Mouse (Mus musculus): ENCODE measurements at regions not wholly inside any gene's neighbourhood (a gene's known extent, or its start where the extent isn't known, plus 50 kb on each side); places are given as distances from the start of the nearest gene placed in this dataset.

DNA sequence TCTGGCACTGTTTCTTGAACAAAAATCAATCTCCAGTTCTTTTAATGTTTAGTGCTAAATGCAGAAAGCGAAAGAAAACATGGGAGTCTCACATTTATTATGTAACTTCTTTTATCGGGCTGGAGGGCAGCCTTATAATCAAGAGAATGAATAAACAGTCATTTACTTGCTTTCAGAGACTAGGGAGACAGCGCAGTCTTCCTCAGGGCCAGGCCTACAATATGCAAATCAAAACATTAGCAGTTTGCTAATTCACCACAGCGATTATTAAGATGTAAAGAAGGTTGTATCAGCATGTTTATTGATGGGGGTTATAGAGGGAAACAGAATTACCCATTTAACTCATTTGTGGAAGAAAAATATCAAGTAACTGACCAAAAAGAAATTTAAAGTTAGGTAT lies 1111.7 kb upstream of the Flrt2 start:
- Histone ChIP-seq H3K4me1 (replicated peaks; ENCODE audit: control insufficient read depth, insufficient read depth, low read length) (no peaks in the 10 kb centered on the region), H3K36me3 (ENCODE audit: control insufficient read depth, insufficient read depth, low read length) (no peaks in the 10 kb centered on the region), H3K27me3 (ENCODE audit: control insufficient read depth, insufficient read depth, low read length) (no peaks in the 10 kb centered on the region), H3K4me3 (ENCODE audit: low read depth, low read length) (no peak overlapping the region), H3K27ac (ENCODE audit: low read depth, low read length) (no peak overlapping the region), H3K4me2 (replicated peaks; ENCODE audit: low read depth, low read length) (no peak overlapping the region), H3K9me3 (ENCODE audit: control insufficient read depth, low read length) (no peaks in the 10 kb centered on the region), H3K9ac (ENCODE audit: low read depth, low read length) (no peak overlapping the region)
- no peak for ATAC-seq (ENCODE audit: low FRiP score)
- no peak for DNase-seq (ENCODE audit: low spot score)
- WGBS = 48% methylated on average over 4 of the region's 4 CpGs

DNA sequence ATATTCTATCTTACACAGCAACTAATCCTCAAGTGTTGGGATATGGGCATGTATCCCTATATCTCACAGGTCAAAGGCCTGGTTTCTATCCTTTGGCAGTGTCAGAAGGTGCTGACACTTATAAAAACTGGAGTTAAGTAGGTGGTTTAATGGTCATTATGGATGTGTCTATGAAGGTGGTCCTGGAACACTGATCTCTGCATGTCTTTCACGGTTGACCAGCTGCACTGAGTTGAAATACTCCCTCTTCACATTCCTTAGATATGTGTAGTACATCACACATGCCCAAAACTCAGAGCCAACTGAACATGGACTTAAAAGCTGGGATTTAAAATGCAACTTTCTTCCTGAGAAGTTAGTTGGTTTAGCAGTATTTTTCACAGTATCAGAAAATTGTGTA lies 1107.7 kb upstream of the Flrt2 start:
- Histone ChIP-seq H3K9me3 (ENCODE audit: control insufficient read depth, low read length) (no peaks in the 10 kb centered on the region), H3K9ac (ENCODE audit: low read depth, low read length) (no peak overlapping the region), H3K4me1 (replicated peaks; ENCODE audit: control insufficient read depth, insufficient read depth, low read length) (no peaks in the 10 kb centered on the region), H3K27ac (ENCODE audit: low read depth, low read length) (no peak overlapping the region), H3K4me2 (replicated peaks; ENCODE audit: low read depth, low read length) (no peak overlapping the region), H3K4me3 (ENCODE audit: low read depth, low read length) (no peak overlapping the region), H3K36me3 (ENCODE audit: control insufficient read depth, insufficient read depth, low read length) (no peaks in the 10 kb centered on the region), H3K27me3 (ENCODE audit: control insufficient read depth, insufficient read depth, low read length) (no peaks in the 10 kb centered on the region)
- DNase-seq (ENCODE audit: low spot score) (no peak), ATAC-seq (ENCODE audit: low FRiP score) (no peak)
- 73% methylated on average over 1 of the region's 1 CpGs for WGBS

DNA sequence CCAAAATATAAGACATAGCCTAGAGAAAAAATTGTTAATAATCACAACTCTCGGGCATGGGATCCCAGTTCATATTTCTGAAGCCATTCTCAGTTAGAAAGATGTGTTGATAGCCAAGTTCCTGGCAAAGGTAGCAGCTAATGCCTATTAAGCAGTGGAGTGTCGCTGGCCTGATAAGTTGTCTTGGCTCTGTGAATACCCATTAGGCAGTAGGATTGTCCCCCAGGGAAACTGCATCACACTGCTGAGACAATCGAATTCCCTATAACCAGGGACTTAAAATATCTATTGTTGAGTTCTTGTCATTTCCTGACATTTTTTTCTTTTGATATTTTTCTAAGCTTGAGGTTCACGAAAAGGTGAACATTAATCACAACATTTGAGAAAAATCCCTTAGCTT lies 1105.0 kb upstream of the Flrt2 start:
- Histone ChIP-seq H3K27me3 (ENCODE audit: control insufficient read depth, insufficient read depth, low read length) (no peaks in the 10 kb centered on the region), H3K4me2 (replicated peaks; ENCODE audit: low read depth, low read length) (no peak overlapping the region), H3K4me1 (replicated peaks; ENCODE audit: control insufficient read depth, insufficient read depth, low read length) (no peaks in the 10 kb centered on the region), H3K4me3 (ENCODE audit: low read depth, low read length) (no peak overlapping the region), H3K9me3 (ENCODE audit: control insufficient read depth, low read length) (no peaks in the 10 kb centered on the region), H3K27ac (ENCODE audit: low read depth, low read length) (no peak overlapping the region), H3K36me3 (ENCODE audit: control insufficient read depth, insufficient read depth, low read length) (no peaks in the 10 kb centered on the region), H3K9ac (ENCODE audit: low read depth, low read length) (no peak overlapping the region)
- no peak for DNase-seq (ENCODE audit: low spot score)
- ATAC-seq (ENCODE audit: low FRiP score) = no peak
- WGBS = 73% methylated on average over 4 of the region's 4 CpGs

DNA sequence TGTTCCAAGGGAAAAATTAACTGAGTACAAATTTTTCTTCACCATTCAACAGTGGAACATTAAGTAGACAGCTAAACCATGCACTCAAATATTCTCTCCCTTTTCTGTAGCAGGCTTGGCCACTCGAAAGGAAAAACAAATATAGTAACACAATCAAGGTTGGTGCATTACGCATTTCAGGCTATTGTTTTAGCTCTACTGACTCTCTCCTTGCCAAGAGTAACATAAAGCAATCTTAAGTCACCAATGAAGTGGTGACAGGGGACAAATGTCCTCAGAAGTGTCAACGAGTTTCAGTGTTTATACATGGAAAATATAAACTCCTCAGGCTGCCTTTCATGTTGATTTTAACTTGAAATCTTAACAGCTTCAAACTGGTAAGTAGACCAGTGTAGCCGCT lies 1103.4 kb upstream of the Flrt2 start:
- DNase-seq (ENCODE audit: low spot score) (no peak), ATAC-seq (ENCODE audit: low FRiP score) (no peak)
- Histone ChIP-seq H3K9ac (ENCODE audit: low read depth, low read length) (no peak overlapping the region), H3K4me1 (replicated peaks; ENCODE audit: control insufficient read depth, insufficient read depth, low read length) (no peaks in the 10 kb centered on the region), H3K4me2 (replicated peaks; ENCODE audit: low read depth, low read length) (no peak overlapping the region), H3K27me3 (ENCODE audit: control insufficient read depth, insufficient read depth, low read length) (no peaks in the 10 kb centered on the region), H3K36me3 (ENCODE audit: control insufficient read depth, insufficient read depth, low read length) (no peaks in the 10 kb centered on the region), H3K4me3 (ENCODE audit: low read depth, low read length) (no peak overlapping the region), H3K9me3 (ENCODE audit: control insufficient read depth, low read length) (no peaks in the 10 kb centered on the region), H3K27ac (ENCODE audit: low read depth, low read length) (no peak overlapping the region)
- 75% methylated on average over 4 of the region's 4 CpGs for WGBS

DNA sequence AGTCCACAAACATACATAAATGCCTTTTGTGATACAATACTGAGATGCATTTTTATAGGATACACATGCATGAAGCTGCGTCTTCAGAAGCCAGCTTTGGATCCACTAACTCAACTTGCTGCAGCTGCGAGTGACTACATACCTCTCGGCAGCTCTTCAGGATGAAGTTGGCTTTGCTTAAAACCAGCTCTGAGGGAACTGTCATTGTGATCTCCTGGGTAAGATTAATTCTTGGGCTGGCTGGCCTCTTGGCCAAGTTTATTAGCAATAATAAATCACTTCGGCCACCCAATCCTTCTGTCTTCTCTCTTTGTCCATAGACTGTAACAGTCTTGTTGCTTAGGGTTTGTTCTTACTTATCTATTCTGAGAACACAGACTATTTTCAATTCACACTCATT lies 1103.0 kb upstream of the Flrt2 start:
- DNase-seq (ENCODE audit: low spot score) = no peak
- Histone ChIP-seq H3K36me3 (ENCODE audit: control insufficient read depth, insufficient read depth, low read length) (no peaks in the 10 kb centered on the region), H3K4me3 (ENCODE audit: low read depth, low read length) (no peak overlapping the region), H3K4me2 (replicated peaks; ENCODE audit: low read depth, low read length) (no peak overlapping the region), H3K27ac (ENCODE audit: low read depth, low read length) (no peak overlapping the region), H3K9ac (ENCODE audit: low read depth, low read length) (no peak overlapping the region), H3K27me3 (ENCODE audit: control insufficient read depth, insufficient read depth, low read length) (no peaks in the 10 kb centered on the region), H3K4me1 (replicated peaks; ENCODE audit: control insufficient read depth, insufficient read depth, low read length) (no peaks in the 10 kb centered on the region), H3K9me3 (ENCODE audit: control insufficient read depth, low read length) (no peaks in the 10 kb centered on the region)
- ATAC-seq (ENCODE audit: low FRiP score) = no peak
- WGBS = 79% methylated on average over 4 of the region's 4 CpGs

DNA sequence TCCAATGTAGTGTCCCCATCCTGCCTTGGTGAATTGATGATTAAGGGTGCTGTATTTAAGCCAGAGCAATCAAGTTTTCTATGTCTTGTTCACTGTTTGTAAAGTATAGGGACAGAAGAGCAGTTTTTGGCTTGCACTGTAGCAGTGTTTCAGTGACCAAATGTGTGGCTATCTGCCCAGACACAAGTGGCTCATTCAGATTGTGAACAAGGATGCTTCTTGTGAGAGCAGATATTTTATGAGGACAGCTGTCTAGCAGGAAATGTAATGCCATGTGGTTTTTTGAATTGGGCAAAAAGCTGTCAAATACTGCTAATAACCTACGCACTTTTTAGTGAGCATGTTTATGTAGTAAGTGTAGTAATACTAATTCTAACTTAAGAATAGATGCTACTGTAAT lies 1086.5 kb upstream of the Flrt2 start:
- Histone ChIP-seq H3K9ac (ENCODE audit: low read depth, low read length) (no peak overlapping the region), H3K27ac (ENCODE audit: low read depth, low read length) (no peak overlapping the region), H3K4me1 (replicated peaks; ENCODE audit: control insufficient read depth, insufficient read depth, low read length) (no peaks in the 10 kb centered on the region), H3K36me3 (ENCODE audit: control insufficient read depth, insufficient read depth, low read length) (no peaks in the 10 kb centered on the region), H3K9me3 (ENCODE audit: control insufficient read depth, low read length) (no peaks in the 10 kb centered on the region), H3K4me3 (ENCODE audit: low read depth, low read length) (no peak overlapping the region), H3K4me2 (replicated peaks; ENCODE audit: low read depth, low read length) (no peak overlapping the region), H3K27me3 (ENCODE audit: control insufficient read depth, insufficient read depth, low read length) (no peaks in the 10 kb centered on the region)
- WGBS = 83% methylated on average over 1 of the region's 1 CpGs
- ATAC-seq (ENCODE audit: low FRiP score) = no peak
- no peak for DNase-seq (ENCODE audit: low spot score)

DNA sequence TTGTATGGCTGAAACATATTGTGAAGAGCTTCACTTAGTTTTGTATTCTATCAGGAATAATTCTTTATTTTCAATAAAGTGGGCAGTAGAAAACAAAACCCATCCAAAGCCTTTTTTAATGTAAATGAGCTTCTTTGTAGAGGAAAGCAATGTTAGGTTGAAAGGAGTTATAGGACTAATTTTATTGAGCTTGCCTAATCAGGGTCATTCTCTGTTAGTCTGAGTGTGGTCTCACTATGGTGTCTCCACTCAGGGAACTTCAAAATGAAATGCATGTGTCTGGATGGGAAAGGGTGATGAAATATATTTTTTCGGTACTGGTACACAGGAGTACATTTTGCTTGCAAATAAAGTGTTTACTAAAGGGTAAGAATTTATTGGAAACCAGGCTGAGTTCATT lies 1055.5 kb upstream of the Flrt2 start:
- no peak overlapping the region for H3K4me2 ChIP-seq (replicated peaks; ENCODE audit: low read depth, low read length)
- no peak for DNase-seq (ENCODE audit: low spot score)
- no peak for ATAC-seq (ENCODE audit: low FRiP score)
- H3K4me3 ChIP-seq (ENCODE audit: low read depth, low read length) = no peak overlapping the region
- H3K9me3 ChIP-seq (ENCODE audit: control insufficient read depth, low read length) = no peaks in the 10 kb centered on the region
- H3K4me1 ChIP-seq (replicated peaks; ENCODE audit: control insufficient read depth, insufficient read depth, low read length) = no peaks in the 10 kb centered on the region
- no peak overlapping the region for H3K9ac ChIP-seq (ENCODE audit: low read depth, low read length)
- no peaks in the 10 kb centered on the region for H3K27me3 ChIP-seq (ENCODE audit: control insufficient read depth, insufficient read depth, low read length)
- H3K27ac ChIP-seq (ENCODE audit: low read depth, low read length) = no peak overlapping the region
- WGBS = 62% methylated on average over 1 of the region's 1 CpGs
- H3K36me3 ChIP-seq (ENCODE audit: control insufficient read depth, insufficient read depth, low read length) = no peaks in the 10 kb centered on the region

DNA sequence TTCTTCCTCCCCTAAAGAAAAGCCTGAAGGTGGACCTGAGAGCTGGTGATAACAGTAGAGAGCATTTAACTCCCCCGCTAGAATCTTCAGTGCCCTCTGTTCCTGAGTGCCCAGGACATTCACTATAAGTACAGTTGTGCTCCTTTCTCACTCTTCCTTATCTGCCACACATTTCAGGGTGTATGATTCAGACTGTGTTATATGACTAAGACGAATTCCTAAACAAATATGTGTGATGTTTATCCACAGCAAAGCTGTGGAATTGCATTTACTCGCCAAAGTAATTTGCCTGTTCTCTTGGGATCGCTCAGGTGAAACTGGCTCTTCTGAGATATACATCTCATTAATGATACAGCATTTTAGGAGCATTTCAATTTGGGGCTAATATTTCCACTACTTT lies 1051.9 kb upstream of the Flrt2 start:
- DNase-seq (ENCODE audit: low spot score) (no peak), ATAC-seq (ENCODE audit: low FRiP score) (no peak)
- no peaks in the 10 kb centered on the region for H3K9me3 ChIP-seq (ENCODE audit: control insufficient read depth, low read length)
- WGBS = 86% methylated on average over 4 of the region's 4 CpGs
- no peak overlapping the region for H3K4me3 ChIP-seq (ENCODE audit: low read depth, low read length)
- no peak overlapping the region for H3K4me2 ChIP-seq (replicated peaks; ENCODE audit: low read depth, low read length)
- H3K27me3 ChIP-seq (ENCODE audit: control insufficient read depth, insufficient read depth, low read length) = no peaks in the 10 kb centered on the region
- no peak overlapping the region for H3K9ac ChIP-seq (ENCODE audit: low read depth, low read length)
- H3K4me1 ChIP-seq (replicated peaks; ENCODE audit: control insufficient read depth, insufficient read depth, low read length) = no peaks in the 10 kb centered on the region
- no peaks in the 10 kb centered on the region for H3K36me3 ChIP-seq (ENCODE audit: control insufficient read depth, insufficient read depth, low read length)
- H3K27ac ChIP-seq (ENCODE audit: low read depth, low read length) = no peak overlapping the region

DNA sequence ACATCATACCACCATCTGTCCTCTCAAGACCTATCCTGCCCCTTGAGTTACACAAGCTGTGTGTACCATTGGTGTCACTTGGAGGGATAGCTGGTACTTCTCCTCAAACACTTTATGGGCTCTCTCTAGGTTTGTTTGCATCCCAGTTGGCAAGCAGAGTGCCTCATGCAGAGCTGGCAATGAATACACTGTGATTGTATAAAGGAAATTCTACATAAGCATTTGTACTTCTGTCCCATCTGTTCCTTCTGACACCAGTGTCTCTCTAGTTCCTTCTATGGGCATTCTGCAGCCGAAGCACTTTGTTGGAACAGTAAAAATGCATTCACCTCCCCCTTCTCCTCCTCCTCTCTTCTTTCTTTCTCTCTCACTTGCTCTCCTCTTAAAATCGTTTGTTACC lies 1046.7 kb upstream of the Flrt2 start:
- Histone ChIP-seq H3K9me3 (ENCODE audit: control insufficient read depth, low read length) (no peaks in the 10 kb centered on the region), H3K4me1 (replicated peaks; ENCODE audit: control insufficient read depth, insufficient read depth, low read length) (no peaks in the 10 kb centered on the region), H3K4me2 (replicated peaks; ENCODE audit: low read depth, low read length) (no peak overlapping the region), H3K27ac (ENCODE audit: low read depth, low read length) (no peak overlapping the region), H3K27me3 (ENCODE audit: control insufficient read depth, insufficient read depth, low read length) (no peaks in the 10 kb centered on the region), H3K4me3 (ENCODE audit: low read depth, low read length) (no peak overlapping the region), H3K36me3 (ENCODE audit: control insufficient read depth, insufficient read depth, low read length) (no peaks in the 10 kb centered on the region), H3K9ac (ENCODE audit: low read depth, low read length) (no peak overlapping the region)
- no peak for DNase-seq (ENCODE audit: low spot score)
- WGBS = 74% methylated on average over 2 of the region's 2 CpGs
- no peak for ATAC-seq (ENCODE audit: low FRiP score)

Measured in hindbrain, embryonic 11.5 days (tissue).